Mouse (Mus musculus) G1E (cell line): ENCODE measurements around the gene Msx2.

Experiments
- CTCF ChIP-seq: IDR thresholded peaks from 2 replicates; pipeline ENCODE4 v1.5.1; 2012; ENCODE audit warnings: low read depth, low read length, inconsistent platforms, mixed read lengths
- GATA1 ChIP-seq: IDR thresholded peaks from 2 replicates; pipeline ENCODE4 v1.6.1; 2012; ENCODE audit warnings: borderline replicate concordance, low read length, inconsistent platforms, mixed read lengths
- GATA2 ChIP-seq: IDR thresholded peaks from 2 replicates; pipeline ENCODE4 v1.6.1; 2012; ENCODE audit warnings: low read depth, low read length, inconsistent platforms, borderline replicate concordance
- POLR2AphosphoS5 ChIP-seq: IDR thresholded peaks from 2 replicates; pipeline ENCODE4 v1.6.1; 2012; ENCODE audit warnings: low read depth, low read length, inconsistent platforms; ENCODE audit not compliant: insufficient replicate concordance
- TAL1 ChIP-seq: conservative IDR thresholded peaks from 2 replicates; pipeline ENCODE4 v1.6.1; 2012; ENCODE audit warnings: low read depth, low read length, inconsistent platforms, mixed read lengths

DNA sequence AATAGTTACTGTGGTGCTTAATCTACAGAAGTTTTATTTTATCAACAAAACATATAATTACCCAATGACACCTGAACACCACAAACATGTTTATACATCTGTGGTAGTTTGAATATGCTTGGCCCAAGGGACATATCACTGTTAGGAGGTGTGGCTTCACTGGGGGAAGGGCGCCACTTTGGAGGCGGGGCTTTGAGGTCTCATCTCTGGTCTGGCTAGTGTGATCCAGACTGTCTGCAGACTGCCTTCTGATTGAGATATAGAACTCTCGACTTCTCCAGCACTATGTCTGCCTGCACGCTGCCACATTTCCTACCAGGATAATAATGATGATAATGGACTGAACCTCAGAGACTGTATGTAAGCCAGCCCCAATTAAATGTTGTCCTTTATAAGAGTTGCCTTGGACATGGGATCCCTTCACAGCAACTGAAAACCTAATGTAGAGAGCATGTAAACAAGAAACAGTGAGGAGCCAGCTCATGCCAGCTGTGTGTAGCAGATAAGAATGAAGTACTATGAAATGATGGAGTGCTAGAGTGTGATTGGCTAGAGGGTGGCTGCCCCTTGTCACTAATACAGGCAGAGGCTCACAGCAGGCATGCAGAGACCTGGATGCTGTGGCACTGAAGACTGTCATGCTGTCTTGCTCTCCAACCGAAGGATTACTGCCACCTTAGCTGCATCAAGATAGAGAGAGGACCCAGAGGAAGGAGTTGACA lies 31.4 kb downstream of the Msx2 start:
- TF ChIP-seq CTCF (no peak), TAL1 (no peak), GATA1 (no peak), POLR2AphosphoS5 (no peak), GATA2 (no peak)
